Mouse (Mus musculus): ENCODE data around the gene Vmn1r26.

GRCm38 (mm10) chr6:58044025-58044424 lies 29.1 kb upstream of the Vmn1r26 start:
- TF ChIP-seq CTCF (IDR thresholded peaks at IDR 0.05; ENCODE audit: low read depth, low read length) (no peak), POLR2A (IDR thresholded peaks at IDR 0.05; ENCODE audit: borderline replicate concordance, low read depth, low read length) (no peak)
